Mouse (Mus musculus): ENCODE data around the gene Smim24. TPM values are rescaled to one million over a fixed set of nuclear protein-coding genes. Genes with fewer than 3 reads are reported as not detected.

The Smim24 gene
- polyA plus RNA-seq, 1 experiment from 2014 or later, result 4.2 TPM

DNA sequence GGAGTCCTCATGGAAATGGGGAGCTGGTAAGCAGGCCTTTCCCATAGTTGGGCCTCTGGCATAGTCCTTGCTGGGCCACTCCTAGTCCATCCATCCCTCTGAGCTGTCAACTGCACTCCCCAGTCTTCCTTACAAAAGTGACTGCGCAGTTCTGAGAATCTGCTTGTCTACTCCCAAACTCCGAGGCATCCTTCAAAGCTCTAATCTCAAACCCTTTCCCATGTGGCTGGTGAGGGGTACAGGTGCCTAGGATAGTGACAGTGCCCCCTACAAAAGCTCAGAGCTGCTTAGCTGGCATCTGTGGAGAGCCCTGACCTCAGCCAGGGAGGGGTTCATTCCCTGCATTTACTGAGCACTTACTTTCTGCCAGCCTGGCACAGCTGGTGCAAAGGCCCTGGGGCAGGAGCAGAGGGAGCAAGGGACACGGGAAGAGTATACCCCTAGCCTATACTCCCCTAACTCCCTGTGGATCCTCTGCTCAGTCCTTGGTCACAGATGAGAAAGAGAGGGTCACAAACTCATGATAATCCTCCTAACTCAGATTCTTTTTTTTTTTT is 29.9 kb downstream of the Smim24 start:
- Histone ChIP-seq H3K4me1 (ENCODE audit: control insufficient read depth, insufficient read depth, low read length) (peaks cover 36% of the 10 kb centered on the region), H3K4me3 (ENCODE audit: low read depth, low read length) (no peak overlapping the region), H3K4me2 (no peak overlapping the region), H3K27me3 (ENCODE audit: control insufficient read depth, insufficient read depth, low read length) (peaks cover 16% of the 10 kb centered on the region), H3K9ac (ENCODE audit: low read depth, low read length) (no peak overlapping the region), H3K27ac (ENCODE audit: low read depth, low read length) (no peak overlapping the region), H3K36me3 (ENCODE audit: control insufficient read depth, insufficient read depth, low read length) (no peaks in the 10 kb centered on the region), H3K9me3 (replicated peaks; ENCODE audit: control insufficient read depth, low read length) (no peaks in the 10 kb centered on the region)
- 80% methylated on average over 3 of the region's 3 CpGs for WGBS (ENCODE audit: insufficient replicate concordance)
- ATAC-seq (replicated peaks; ENCODE audit: insufficient number of reproducible peaks, low FRiP score, low TSS enrichment), result no peak

- Histone ChIP-seq H3K36me3 (ENCODE audit: control insufficient read depth, insufficient read depth, low read length) (no peaks in the 10 kb centered on the region), H3K27ac (ENCODE audit: low read depth, low read length) (0 out of 2 replicates have a peak overlapping the region, but pooled peaks have one; percentile 36), H3K4me3 (ENCODE audit: low read depth, low read length) (0 out of 2 replicates have a peak overlapping the region, but pooled peaks have one; percentile 15), H3K9ac (ENCODE audit: low read depth, low read length) (no peak overlapping the region), H3K4me1 (ENCODE audit: control insufficient read depth, insufficient read depth, low read length) (peaks cover 29% of the 10 kb centered on the region), H3K4me2 (peak overlapping the region; percentile 83), H3K27me3 (ENCODE audit: control insufficient read depth, insufficient read depth, low read length) (peaks cover 17% of the 10 kb centered on the region), H3K9me3 (replicated peaks; ENCODE audit: control insufficient read depth, low read length) (no peaks in the 10 kb centered on the region)
- 57% methylated on average over 4 of the region's 4 CpGs for WGBS (ENCODE audit: insufficient replicate concordance)
- no peak for ATAC-seq (replicated peaks; ENCODE audit: insufficient number of reproducible peaks, low FRiP score, low TSS enrichment)
Measured at GRCm38 (mm10) chr10:81423476-81424245, 30.8 kb downstream of the Smim24 start.

DNA sequence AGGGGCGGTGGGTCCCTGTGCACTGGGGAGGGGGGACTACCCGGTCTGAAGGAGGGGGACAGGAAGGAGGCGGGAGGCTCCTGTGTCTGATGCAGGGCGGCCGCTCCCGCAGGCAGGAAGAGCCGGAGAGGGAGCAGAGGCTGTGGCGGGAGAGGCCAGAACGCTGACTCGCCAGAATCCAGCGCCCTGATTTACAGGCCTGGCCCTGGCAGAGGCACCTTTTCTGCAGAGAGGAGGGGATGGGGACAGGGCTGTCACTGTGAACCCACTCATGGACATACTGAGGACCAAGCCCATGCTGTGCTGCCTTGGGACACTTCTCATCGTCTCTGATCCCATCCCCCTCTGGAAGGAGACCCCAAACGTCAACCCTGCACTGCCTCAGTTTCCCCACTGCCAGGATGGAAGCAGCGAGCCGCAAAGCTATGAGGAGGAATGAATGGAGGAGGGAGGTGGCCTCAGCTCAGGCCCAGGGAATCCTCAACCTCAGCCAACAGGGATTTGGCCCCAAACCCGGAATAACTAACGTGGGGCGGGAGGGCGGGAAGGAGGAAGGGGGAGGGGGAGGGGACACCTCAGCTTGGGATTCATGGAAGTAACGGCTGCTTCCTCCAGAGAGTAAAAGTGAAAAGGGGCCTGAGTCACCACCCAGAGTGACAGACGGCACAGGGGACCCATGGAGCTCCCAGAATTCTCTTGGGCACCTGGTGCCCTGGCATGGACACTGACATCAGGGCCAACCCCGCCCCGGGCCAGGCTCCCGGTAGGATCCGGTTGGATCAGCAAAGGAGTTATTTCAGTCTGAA is 31.6 kb downstream of the Smim24 start:
- Histone ChIP-seq H3K27ac (ENCODE audit: low read depth, low read length) (peak overlapping the region; percentile 36; the same call in 1 of the 2 replicates), H3K27me3 (ENCODE audit: control insufficient read depth, insufficient read depth, low read length) (peaks cover 17% of the 10 kb centered on the region)

DNA sequence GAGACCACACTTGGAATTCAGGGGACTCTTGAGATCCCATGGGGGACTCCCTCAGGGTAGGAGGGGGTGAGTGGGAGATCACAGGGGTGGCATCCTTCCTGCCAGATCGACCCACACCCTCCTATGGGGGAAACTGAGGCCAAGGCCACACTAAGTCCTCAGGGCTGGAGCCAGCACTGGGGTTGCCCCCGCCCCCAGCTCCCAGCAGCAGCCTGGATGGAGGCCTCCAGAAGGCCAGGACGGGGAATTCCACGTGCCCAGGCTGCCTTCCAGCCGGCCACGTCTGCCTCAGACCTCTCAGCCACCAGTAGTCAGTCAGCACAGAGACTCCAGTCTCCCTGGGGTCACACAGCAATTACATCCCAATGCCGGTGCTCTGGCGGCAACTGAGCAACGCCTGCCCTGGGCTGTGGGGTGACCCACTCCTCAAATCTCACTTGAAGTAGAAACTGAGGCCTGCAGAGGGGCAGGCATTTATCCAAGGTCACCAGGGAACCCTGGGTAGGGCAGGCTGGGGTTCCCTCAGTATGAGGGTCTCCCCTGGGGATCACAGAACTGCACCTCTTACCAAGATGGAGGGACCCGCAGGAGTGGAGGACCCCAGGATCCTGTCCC is 32.5 kb downstream of the Smim24 start:
- no peak for ATAC-seq (replicated peaks; ENCODE audit: insufficient number of reproducible peaks, low FRiP score, low TSS enrichment)
- Histone ChIP-seq H3K9ac (ENCODE audit: low read depth, low read length) (peak overlapping the region; percentile 8; the same call in 1 of the 2 replicates), H3K4me1 (ENCODE audit: control insufficient read depth, insufficient read depth, low read length) (peaks cover 30% of the 10 kb centered on the region), H3K27me3 (ENCODE audit: control insufficient read depth, insufficient read depth, low read length) (peaks cover 17% of the 10 kb centered on the region), H3K27ac (ENCODE audit: low read depth, low read length) (no peak overlapping the region), H3K9me3 (replicated peaks; ENCODE audit: control insufficient read depth, low read length) (no peaks in the 10 kb centered on the region), H3K36me3 (ENCODE audit: control insufficient read depth, insufficient read depth, low read length) (no peaks in the 10 kb centered on the region), H3K4me3 (ENCODE audit: low read depth, low read length) (peak overlapping the region; percentile 62; the same call in 1 of the 2 replicates), H3K4me2 (peak overlapping the region; percentile 83)
- WGBS (ENCODE audit: insufficient replicate concordance), result 30% methylated on average over 10 of the region's 10 CpGs

More for the DNA sequence above, 31.6 kb downstream of the Smim24 start:
- 0 out of 2 replicates have a peak overlapping the region, but pooled peaks have one; percentile 44 for H3K9ac ChIP-seq (ENCODE audit: low read depth, low read length)
- H3K4me2 ChIP-seq, result peak overlapping the region; percentile 83
- 7% methylated on average over 25 of the region's 25 CpGs for WGBS (ENCODE audit: insufficient replicate concordance)
- 0 out of 2 replicates have a peak, but pooled peaks have one; percentile 15 for ATAC-seq (replicated peaks; ENCODE audit: insufficient number of reproducible peaks, low FRiP score, low TSS enrichment)
- no peaks in the 10 kb centered on the region for H3K36me3 ChIP-seq (ENCODE audit: control insufficient read depth, insufficient read depth, low read length)
- peaks cover 26% of the 10 kb centered on the region for H3K4me1 ChIP-seq (ENCODE audit: control insufficient read depth, insufficient read depth, low read length)
- no peaks in the 10 kb centered on the region for H3K9me3 ChIP-seq (replicated peaks; ENCODE audit: control insufficient read depth, low read length)
- H3K4me3 ChIP-seq (ENCODE audit: low read depth, low read length), result 0 out of 2 replicates have a peak overlapping the region, but pooled peaks have one; percentile 15

DNA sequence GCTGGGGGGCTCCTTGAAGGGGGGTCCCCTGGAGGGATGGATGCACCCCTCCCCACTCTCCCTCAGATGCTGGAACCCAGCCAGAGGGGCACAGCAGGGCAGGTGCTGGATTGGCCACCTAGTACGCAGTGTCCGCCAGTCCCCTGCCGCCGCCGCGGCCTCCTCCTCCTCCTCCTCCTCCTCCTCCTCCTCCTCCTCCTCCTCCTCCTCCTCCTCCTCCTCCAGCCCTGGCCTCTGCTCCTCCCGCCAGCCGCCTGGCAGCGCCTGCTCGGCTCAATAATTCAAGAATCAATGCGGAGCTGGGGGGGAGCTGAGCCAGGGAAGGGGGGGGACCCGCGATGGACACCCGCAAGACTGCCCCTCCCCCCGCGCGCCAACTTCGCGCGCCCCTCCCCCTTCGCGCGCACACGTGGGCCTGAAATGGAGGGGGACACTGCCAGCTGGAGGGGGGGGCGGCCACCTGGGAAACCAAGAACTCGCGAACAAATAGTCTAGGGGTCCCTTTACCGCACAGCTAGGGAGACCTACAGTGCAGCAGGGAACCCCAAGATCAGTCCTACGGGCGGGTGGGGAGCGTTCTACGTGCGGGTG is 33.3 kb downstream of the Smim24 start:
- H3K36me3 ChIP-seq (ENCODE audit: control insufficient read depth, insufficient read depth, low read length), result no peaks in the 10 kb centered on the region
- H3K4me1 ChIP-seq (ENCODE audit: control insufficient read depth, insufficient read depth, low read length), result peaks cover 32% of the 10 kb centered on the region
- peak overlapping the region; percentile 74 for H3K9ac ChIP-seq (ENCODE audit: low read depth, low read length)
- WGBS (ENCODE audit: insufficient replicate concordance), result 6% methylated on average over 14 of the region's 33 CpGs
- H3K4me2 ChIP-seq, result peak overlapping the region; percentile 83
- peaks cover 15% of the 10 kb centered on the region for H3K27me3 ChIP-seq (ENCODE audit: control insufficient read depth, insufficient read depth, low read length)
- H3K4me3 ChIP-seq (ENCODE audit: low read depth, low read length), result peak overlapping the region; percentile 62
- ATAC-seq (replicated peaks; ENCODE audit: insufficient number of reproducible peaks, low FRiP score, low TSS enrichment), result no peak
- no peak overlapping the region for H3K27ac ChIP-seq (ENCODE audit: low read depth, low read length)
- H3K9me3 ChIP-seq (replicated peaks; ENCODE audit: control insufficient read depth, low read length), result no peaks in the 10 kb centered on the region

GRCm38 (mm10) chr10:81426897-81427296 is 34.0 kb downstream of the Smim24 start:
- peak overlapping the region; percentile 83 for H3K4me2 ChIP-seq
- 1% methylated on average over 27 of the region's 38 CpGs for WGBS (ENCODE audit: insufficient replicate concordance)
- H3K9me3 ChIP-seq (replicated peaks; ENCODE audit: control insufficient read depth, low read length), result no peaks in the 10 kb centered on the region
- peak overlapping the region; percentile 74 for H3K9ac ChIP-seq (ENCODE audit: low read depth, low read length)
- peak overlapping the region; percentile 62 for H3K4me3 ChIP-seq (ENCODE audit: low read depth, low read length)
- H3K27ac ChIP-seq (ENCODE audit: low read depth, low read length), result no peak overlapping the region
- H3K4me1 ChIP-seq (ENCODE audit: control insufficient read depth, insufficient read depth, low read length), result peaks cover 36% of the 10 kb centered on the region
- H3K36me3 ChIP-seq (ENCODE audit: control insufficient read depth, insufficient read depth, low read length), result no peaks in the 10 kb centered on the region
- no peak for ATAC-seq (replicated peaks; ENCODE audit: insufficient number of reproducible peaks, low FRiP score, low TSS enrichment)
- H3K27me3 ChIP-seq (ENCODE audit: control insufficient read depth, insufficient read depth, low read length), result peaks cover 19% of the 10 kb centered on the region

- Histone ChIP-seq H3K4me3 (ENCODE audit: low read depth, low read length) (peak overlapping the region; percentile 62), H3K27me3 (ENCODE audit: control insufficient read depth, insufficient read depth, low read length) (peaks cover 20% of the 10 kb centered on the region), H3K27ac (ENCODE audit: low read depth, low read length) (no peak overlapping the region), H3K4me2 (peak overlapping the region; percentile 83), H3K36me3 (ENCODE audit: control insufficient read depth, insufficient read depth, low read length) (no peaks in the 10 kb centered on the region), H3K9ac (ENCODE audit: low read depth, low read length) (peak overlapping the region; percentile 74; the same call in 1 of the 2 replicates), H3K4me1 (ENCODE audit: control insufficient read depth, insufficient read depth, low read length) (peaks cover 36% of the 10 kb centered on the region), H3K9me3 (replicated peaks; ENCODE audit: control insufficient read depth, low read length) (no peaks in the 10 kb centered on the region)
- ATAC-seq (replicated peaks; ENCODE audit: insufficient number of reproducible peaks, low FRiP score, low TSS enrichment), result no peak
- WGBS (ENCODE audit: insufficient replicate concordance), result 34% methylated on average over 3 of the region's 3 CpGs
Measured at GRCm38 (mm10) chr10:81427327-81427726, 34.5 kb downstream of the Smim24 start.
